Mouse (Mus musculus) intestine, postnatal 0 days (tissue): Measurements from ENCODE around the gene Vsnl1. TPM values are rescaled to one million over a fixed set of nuclear protein-coding genes. Genes with fewer than 3 reads are reported as not detected.

Experiments used
- ATAC-seq: fragments of 200-750 bp; cut with Nextera tagmentation; 2 replicates; pipeline ENCODE4 v1.8.0; 2017; ENCODE audit warnings: mild to moderate bottlenecking, moderate TSS enrichment, moderate library complexity
- H3K27ac ChIP-seq: fragments of 300-500 bp; sonication (generic); 2 replicates; pipeline ENCODE4 v1.5.1; 2014; ENCODE audit warnings: mild to moderate bottlenecking, low read depth, low read length, moderate library complexity
- H3K27me3 ChIP-seq: fragments of 300-500 bp; sonication (generic); replicated peaks from 2 replicates; pipeline ENCODE4 v1.6.1; 2014; ENCODE audit warnings: low read length, mixed read lengths; ENCODE audit not compliant: control insufficient read depth, insufficient read depth
- H3K36me3 ChIP-seq: fragments of 300-500 bp; sonication (generic); 2 replicates; pipeline ENCODE4 v1.6.1; 2014; ENCODE audit warnings: mild to moderate bottlenecking, moderate library complexity; ENCODE audit not compliant: control insufficient read depth, insufficient read depth
- H3K4me1 ChIP-seq: fragments of 300-500 bp; sonication (generic); replicated peaks from 2 replicates; pipeline ENCODE4 v1.6.1; 2014; ENCODE audit warnings: antibody characterized with exemption, low read length, mixed read lengths; ENCODE audit not compliant: control insufficient read depth, insufficient read depth
- H3K4me2 ChIP-seq: fragments of 300-500 bp; sonication (generic); replicated peaks from 2 replicates; pipeline ENCODE4 v1.6.1; 2014; ENCODE audit warnings: low read depth, mild to moderate bottlenecking, moderate library complexity
- H3K4me3 ChIP-seq: fragments of 300-500 bp; sonication (generic); 2 replicates; pipeline ENCODE4 v1.5.1; 2014; ENCODE audit warnings: low read depth, low read length
- H3K9ac ChIP-seq: fragments of 300-500 bp; sonication (generic); 2 replicates; pipeline ENCODE4 v1.6.1; 2014; ENCODE audit warnings: mild to moderate bottlenecking, low read depth, low read length
- H3K9me3 ChIP-seq: fragments of 300-500 bp; sonication (generic); 2 replicates; pipeline ENCODE4 v1.6.1; 2016; ENCODE audit warnings: mixed run types; ENCODE audit not compliant: control insufficient read depth
- CTCF ChIP-seq: sonication (generic); IDR thresholded peaks from 2 replicates; pipeline ENCODE4 v1.5.1; 2016; ENCODE audit warnings: low read depth, mild to moderate bottlenecking, control low read depth, antibody characterized with exemption, moderate library complexity
- WGBS: fragments of 180-500 bp; shearing (Covaris S2); extraction: QIAGEN DNeasy Blood & Tissue Kit; methylation state at CpG from one replicate; pipeline ENCODE4 v1.1.7; 2014; 5-methylcytosine and 5-hydroxymethylcytosine counted together
- polyA plus RNA-seq: library from polyadenylated mRNA; unstranded; fragments of >200 nt; fragmentation: Nextera tagmentation; extraction: Ambion mirVana; gene quantifications from 2 replicates; pipeline ENCODE4 v1.2.1, GENCODE M21; 2015

Gene Vsnl1
- polyA plus RNA-seq, 1 experiment from 2014 or later = 0.17 TPM

- no peak overlapping the region for H3K27ac ChIP-seq
- 66% methylated on average over 4 of the region's 4 CpGs for WGBS
- H3K9ac ChIP-seq = no peak overlapping the region
- no peak for ATAC-seq
- H3K4me3 ChIP-seq = no peak overlapping the region
- H3K9me3 ChIP-seq = no peaks in the 10 kb centered on the region
- H3K4me2 ChIP-seq = no peak overlapping the region
- no peaks in the 10 kb centered on the region for H3K4me1 ChIP-seq
- TF ChIP-seq CTCF = no peak
- no peaks in the 10 kb centered on the region for H3K27me3 ChIP-seq
- H3K36me3 ChIP-seq = no peaks in the 10 kb centered on the region
Measured at GRCm38 (mm10) chr12:11427396-11427795, 9.0 kb downstream of the Vsnl1 start.

- H3K36me3 ChIP-seq = no peaks in the 10 kb centered on the region
- ATAC-seq = no peak
- 66% methylated on average over 6 of the region's 6 CpGs for WGBS
- H3K27me3 ChIP-seq = no peaks in the 10 kb centered on the region
- TF ChIP-seq CTCF = no peak
- no peak overlapping the region for H3K4me2 ChIP-seq
- H3K4me1 ChIP-seq = no peaks in the 10 kb centered on the region
- H3K4me3 ChIP-seq = no peak overlapping the region
- no peak overlapping the region for H3K27ac ChIP-seq
- no peaks in the 10 kb centered on the region for H3K9me3 ChIP-seq
- H3K9ac ChIP-seq = no peak overlapping the region
Measured at GRCm38 (mm10) chr12:11418112-11418511, 18.3 kb downstream of the Vsnl1 start.

- Histone ChIP-seq H3K4me1 (no peaks in the 10 kb centered on the region), H3K4me3 (no peak overlapping the region), H3K9ac (no peak overlapping the region), H3K9me3 (no peaks in the 10 kb centered on the region), H3K4me2 (no peak overlapping the region), H3K27ac (no peak overlapping the region), H3K27me3 (no peaks in the 10 kb centered on the region), H3K36me3 (no peaks in the 10 kb centered on the region)
- WGBS = 86% methylated on average over 4 of the region's 4 CpGs
- TF ChIP-seq CTCF = no peak
- no peak for ATAC-seq
Measured at GRCm38 (mm10) chr12:11407679-11408078, 28.7 kb downstream of the Vsnl1 start.

GRCm38 (mm10) chr12:11398791-11399190, 37.6 kb downstream of the Vsnl1 start:
- 93% methylated on average over 6 of the region's 6 CpGs for WGBS
- Histone ChIP-seq H3K9ac (no peak overlapping the region), H3K27me3 (no peaks in the 10 kb centered on the region), H3K27ac (no peak overlapping the region), H3K9me3 (no peaks in the 10 kb centered on the region), H3K36me3 (no peaks in the 10 kb centered on the region), H3K4me1 (no peaks in the 10 kb centered on the region), H3K4me2 (no peak overlapping the region), H3K4me3 (no peak overlapping the region)
- no peak for ATAC-seq
- TF ChIP-seq CTCF = no peak

- Histone ChIP-seq H3K4me2 (no peak overlapping the region), H3K4me1 (no peaks in the 10 kb centered on the region), H3K36me3 (no peaks in the 10 kb centered on the region), H3K9me3 (no peaks in the 10 kb centered on the region), H3K27me3 (no peaks in the 10 kb centered on the region), H3K4me3 (no peak overlapping the region), H3K27ac (no peak overlapping the region), H3K9ac (no peak overlapping the region)
- no peak for TF ChIP-seq CTCF
- WGBS = 84% methylated on average over 5 of the region's 5 CpGs
- no peak for ATAC-seq
Measured at GRCm38 (mm10) chr12:11397029-11397428, 39.4 kb downstream of the Vsnl1 start.

GRCm38 (mm10) chr12:11395470-11395869, 40.9 kb downstream of the Vsnl1 start:
- Histone ChIP-seq H3K9ac (no peak overlapping the region), H3K4me2 (no peak overlapping the region), H3K36me3 (no peaks in the 10 kb centered on the region), H3K27ac (no peak overlapping the region), H3K4me3 (no peak overlapping the region), H3K27me3 (no peaks in the 10 kb centered on the region), H3K4me1 (no peaks in the 10 kb centered on the region), H3K9me3 (no peaks in the 10 kb centered on the region)
- WGBS = 86% methylated on average over 2 of the region's 2 CpGs
- no peak for TF ChIP-seq CTCF
- ATAC-seq = no peak

GRCm38 (mm10) chr12:11392525-11392924, 43.9 kb downstream of the Vsnl1 start:
- no peak for ATAC-seq
- Histone ChIP-seq H3K9ac (no peak overlapping the region), H3K27me3 (no peaks in the 10 kb centered on the region), H3K4me2 (no peak overlapping the region), H3K4me1 (no peaks in the 10 kb centered on the region), H3K36me3 (no peaks in the 10 kb centered on the region), H3K9me3 (no peaks in the 10 kb centered on the region), H3K4me3 (no peak overlapping the region), H3K27ac (no peak overlapping the region)
- TF ChIP-seq CTCF = no peak
- 15% methylated on average over 1 of the region's 1 CpGs for WGBS
